Mouse (Mus musculus) spleen, adult 2 months (tissue): Measurements from ENCODE around the gene Rabep1.

ENCODE experiments used
- CTCF ChIP-seq: fragments of 200-500 bp; IDR thresholded peaks from 2 replicates; pipeline ENCODE4 v1.5.1; 2011; ENCODE audit warnings: mild to moderate bottlenecking, inconsistent platforms; ENCODE audit not compliant: insufficient read depth, insufficient read length, insufficient replicate concordance; ENCODE audit errors: extremely low read depth
- POLR2A ChIP-seq: fragments of 200-500 bp; IDR thresholded peaks from 2 replicates; pipeline ENCODE4 v1.6.1; 2011; ENCODE audit warnings: low read depth, low read length, inconsistent platforms

DNA sequence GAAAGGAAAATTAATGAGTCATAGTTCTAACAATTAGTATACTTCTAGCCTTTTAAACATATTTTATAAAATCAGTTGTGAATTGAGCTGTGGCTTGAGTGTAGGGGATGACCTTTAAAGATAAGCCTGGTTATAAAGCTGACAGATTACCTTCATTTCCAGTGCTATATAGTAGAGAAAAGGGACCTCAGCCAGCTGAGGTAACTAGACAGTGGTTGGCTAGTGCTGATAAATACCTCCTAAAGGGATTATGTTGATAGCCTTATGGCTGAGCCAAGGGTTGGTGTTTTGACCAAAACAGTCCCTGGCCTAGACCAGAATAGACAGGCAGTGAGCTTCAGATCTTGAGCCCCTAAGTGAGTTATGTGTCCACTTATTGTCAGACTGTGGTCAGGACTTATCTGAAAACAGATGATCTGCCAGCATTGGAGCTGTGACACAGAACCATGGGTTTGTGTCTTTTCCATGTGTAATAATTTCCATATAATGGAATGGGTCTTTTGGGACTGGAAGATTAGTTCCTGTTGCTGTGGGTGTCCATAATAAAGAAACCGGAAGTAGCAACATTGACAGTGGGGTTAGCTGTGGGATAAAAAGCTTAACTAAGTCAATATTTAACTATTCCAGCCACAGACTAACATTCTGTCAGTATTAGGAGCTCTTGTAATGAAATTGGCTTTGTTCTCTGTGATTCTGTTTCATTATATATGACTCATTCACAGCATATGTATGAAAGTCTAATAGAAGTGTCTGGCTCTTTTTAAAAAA lies 29.5 kb downstream of the Rabep1 start:
- TF ChIP-seq CTCF (no peak), POLR2A (no peak)
